Mouse (Mus musculus) forebrain, embryonic 14.5 days (tissue): ENCODE measurements around the gene Prrt3. TPM values are rescaled to one million over a fixed set of nuclear protein-coding genes. Genes with fewer than 3 reads are reported as not detected.

ENCODE experiments used
- ATAC-seq: fragments of 200-750 bp; cut with Nextera tagmentation; 2 replicates; pipeline ENCODE4 v1.8.0; 2017; ENCODE audit warnings: mild to moderate bottlenecking, moderate library complexity
- DNase-seq: peaks from one replicate; pipeline ENCODE4 v3.0.0-alpha.2; 2015; ENCODE audit warnings: low spot score
- H3K27ac ChIP-seq: fragments of 300-500 bp; sonication (generic); 2 replicates; pipeline ENCODE4 v1.5.1; 2014; ENCODE audit warnings: low read depth, mild to moderate bottlenecking, control low read depth, low read length, moderate library complexity
- H3K27me3 ChIP-seq: fragments of 300-500 bp; sonication (generic); replicated peaks from 2 replicates; pipeline ENCODE4 v1.6.1; 2014; ENCODE audit warnings: low read length, control low read depth, mixed read lengths; ENCODE audit not compliant: control insufficient read depth, insufficient read depth
- H3K36me3 ChIP-seq: fragments of 300-500 bp; sonication (generic); 2 replicates; pipeline ENCODE4 v1.6.1; 2014; ENCODE audit warnings: low read length, control low read depth; ENCODE audit not compliant: control insufficient read depth, insufficient read depth
- H3K4me1 ChIP-seq: fragments of 300-500 bp; sonication (generic); 2 replicates; pipeline ENCODE4 v1.6.1; 2014; ENCODE audit warnings: antibody characterized with exemption, low read length, control low read depth; ENCODE audit not compliant: control insufficient read depth, insufficient read depth
- H3K4me2 ChIP-seq: fragments of 300-500 bp; sonication (generic); 2 replicates; pipeline ENCODE4 v1.6.1; 2014; ENCODE audit warnings: mild to moderate bottlenecking, control low read depth, low read length
- H3K4me3 ChIP-seq: fragments of 300-500 bp; sonication (generic); 2 replicates; pipeline ENCODE4 v1.5.1; 2014; ENCODE audit warnings: low read depth, low read length, control low read depth
- H3K9ac ChIP-seq: fragments of 300-500 bp; sonication (generic); 2 replicates; pipeline ENCODE4 v1.6.1; 2014; ENCODE audit warnings: mild to moderate bottlenecking, low read length, control low read depth, moderate library complexity
- H3K9me3 ChIP-seq: fragments of 300-500 bp; sonication (generic); replicated peaks from 2 replicates; pipeline ENCODE4 v1.6.1; 2016; ENCODE audit warnings: low read length, control low read depth, mixed read lengths; ENCODE audit not compliant: control insufficient read depth
- WGBS: fragments of 180-500 bp; shearing (Covaris S2); extraction: QIAGEN DNeasy Blood & Tissue Kit; methylation state at CpG from one replicate; pipeline ENCODE4 v1.1.7; 2014; 5-methylcytosine and 5-hydroxymethylcytosine counted together
- polyA plus RNA-seq: library from polyadenylated mRNA; unstranded; fragments of >200 nt; fragmentation: Nextera tagmentation; extraction: Ambion mirVana; gene quantifications from 2 replicates; pipeline ENCODE4 v1.2.1, GENCODE M21; 2014

Prrt3 gene
- polyA plus RNA-seq, 1 experiment from 2014 or later = 3.2 TPM

DNA sequence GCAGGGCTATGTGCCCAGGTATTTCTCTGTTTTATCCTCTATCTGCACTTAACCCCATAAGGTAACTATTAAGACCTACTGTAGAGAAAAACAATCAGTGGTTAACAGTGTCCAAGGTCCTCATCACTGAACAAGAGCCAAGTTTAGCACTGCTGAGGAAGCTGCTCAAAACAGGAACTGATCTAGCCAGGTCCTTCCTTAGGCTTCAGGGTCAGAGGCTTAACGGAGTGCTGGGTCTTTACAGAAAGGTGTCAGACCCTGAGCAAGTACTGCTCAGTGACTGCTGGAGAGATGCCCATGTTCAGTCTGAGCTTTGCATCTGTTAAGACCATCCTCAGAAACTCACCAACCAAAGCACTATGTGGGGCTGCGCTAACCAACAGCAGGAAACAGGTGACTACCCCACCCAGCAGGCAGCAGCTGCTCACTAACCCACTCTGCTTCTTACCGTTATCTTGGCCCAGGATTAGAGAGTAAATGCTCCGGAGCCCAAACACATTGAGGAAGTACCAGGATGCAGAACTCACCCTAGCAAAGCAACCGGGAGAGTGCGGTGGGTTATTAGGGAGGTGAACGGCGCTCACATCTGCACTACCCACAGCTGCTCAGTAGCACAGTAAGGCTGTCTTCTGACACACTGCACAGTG is 15.8 kb upstream of the Prrt3 start:
- Histone ChIP-seq H3K9ac (no peak overlapping the region), H3K27me3 (no peaks in the 10 kb centered on the region), H3K9me3 (no peaks in the 10 kb centered on the region), H3K27ac (no peak overlapping the region), H3K4me3 (no peak overlapping the region), H3K4me2 (no peak overlapping the region), H3K36me3 (peaks cover 92% of the 10 kb centered on the region), H3K4me1 (no peaks in the 10 kb centered on the region)
- DNase-seq = no peak
- no peak for ATAC-seq
- WGBS = 94% methylated on average over 8 of the region's 8 CpGs

DNA sequence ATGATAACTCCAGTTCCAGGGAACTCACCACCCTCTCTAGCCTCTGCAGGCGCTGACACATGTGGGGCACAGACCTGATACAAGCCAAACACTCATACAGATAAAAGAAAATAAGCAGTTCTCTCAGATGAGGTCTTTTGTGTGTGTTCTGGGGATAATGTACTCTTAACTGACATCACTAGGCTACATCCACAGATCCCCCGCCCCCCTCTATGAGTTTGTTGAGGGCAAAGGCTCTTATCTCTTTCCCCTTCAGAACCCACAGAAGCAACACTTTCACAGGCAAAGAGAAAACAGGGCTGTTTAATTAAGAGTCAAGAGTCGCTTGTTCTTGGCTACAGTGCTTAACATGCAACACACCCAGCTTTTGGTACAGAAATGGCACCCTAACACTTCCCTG is 12.9 kb upstream of the Prrt3 start:
- ATAC-seq = no peak
- H3K36me3 ChIP-seq = peaks cover 62% of the 10 kb centered on the region
- no peak overlapping the region for H3K9ac ChIP-seq
- H3K9me3 ChIP-seq = no peaks in the 10 kb centered on the region
- 91% methylated on average over 3 of the region's 3 CpGs for WGBS
- no peak overlapping the region for H3K4me2 ChIP-seq
- no peaks in the 10 kb centered on the region for H3K27me3 ChIP-seq
- no peak for DNase-seq
- H3K4me1 ChIP-seq = no peaks in the 10 kb centered on the region
- no peak overlapping the region for H3K4me3 ChIP-seq
- H3K27ac ChIP-seq = no peak overlapping the region

DNA sequence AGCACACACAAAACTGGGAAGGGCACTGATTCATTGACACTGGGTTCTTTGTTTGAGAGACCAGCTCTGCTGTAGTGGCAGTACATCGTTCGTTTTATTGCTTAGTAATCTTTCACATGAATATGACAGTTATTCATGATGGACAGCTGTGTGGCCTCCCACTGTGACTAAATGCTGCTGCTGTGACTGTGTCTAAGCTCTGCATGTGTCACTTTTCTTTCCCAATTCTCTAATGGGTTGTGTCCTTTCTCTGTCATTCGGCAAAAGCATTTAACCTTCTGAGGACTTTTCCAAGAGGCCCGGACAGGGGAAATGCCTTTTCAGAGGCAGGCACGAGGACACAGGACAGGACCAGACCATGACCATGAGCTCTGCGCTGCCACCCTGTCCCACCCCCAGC is 12.2 kb upstream of the Prrt3 start:
- Histone ChIP-seq H3K4me3 (no peak overlapping the region), H3K36me3 (peaks cover 55% of the 10 kb centered on the region), H3K4me1 (no peaks in the 10 kb centered on the region), H3K27me3 (no peaks in the 10 kb centered on the region), H3K27ac (no peak overlapping the region), H3K9ac (no peak overlapping the region), H3K9me3 (no peaks in the 10 kb centered on the region), H3K4me2 (no peak overlapping the region)
- ATAC-seq (no peak), DNase-seq (no peak)
- 96% methylated on average over 6 of the region's 6 CpGs for WGBS

DNA sequence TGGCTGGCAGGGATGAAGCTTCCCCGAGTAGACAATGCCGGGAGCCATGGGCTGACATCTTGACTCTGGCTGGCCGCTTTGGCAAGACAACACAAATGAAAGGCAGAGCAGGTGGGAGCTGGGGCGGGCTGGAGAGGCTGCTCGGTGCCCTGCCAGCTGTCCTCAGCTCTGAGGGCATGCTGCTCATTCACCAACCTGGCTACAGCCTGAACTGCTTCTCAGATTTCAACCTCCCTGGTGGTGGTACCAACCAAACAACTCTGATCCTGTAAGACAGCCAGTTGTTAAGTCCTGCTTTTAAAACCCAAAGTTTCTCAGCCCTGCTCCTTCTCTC is 7.2 kb upstream of the Prrt3 start:
- Histone ChIP-seq H3K27me3 (no peaks in the 10 kb centered on the region), H3K4me1 (no peaks in the 10 kb centered on the region), H3K4me2 (no peak overlapping the region), H3K9me3 (no peaks in the 10 kb centered on the region), H3K4me3 (no peak overlapping the region), H3K36me3 (peaks cover 6% of the 10 kb centered on the region), H3K27ac (no peak overlapping the region), H3K9ac (no peak overlapping the region)
- no peak for ATAC-seq
- no peak for DNase-seq
- 47% methylated on average over 5 of the region's 5 CpGs for whole genome bisulfite sequencing

DNA sequence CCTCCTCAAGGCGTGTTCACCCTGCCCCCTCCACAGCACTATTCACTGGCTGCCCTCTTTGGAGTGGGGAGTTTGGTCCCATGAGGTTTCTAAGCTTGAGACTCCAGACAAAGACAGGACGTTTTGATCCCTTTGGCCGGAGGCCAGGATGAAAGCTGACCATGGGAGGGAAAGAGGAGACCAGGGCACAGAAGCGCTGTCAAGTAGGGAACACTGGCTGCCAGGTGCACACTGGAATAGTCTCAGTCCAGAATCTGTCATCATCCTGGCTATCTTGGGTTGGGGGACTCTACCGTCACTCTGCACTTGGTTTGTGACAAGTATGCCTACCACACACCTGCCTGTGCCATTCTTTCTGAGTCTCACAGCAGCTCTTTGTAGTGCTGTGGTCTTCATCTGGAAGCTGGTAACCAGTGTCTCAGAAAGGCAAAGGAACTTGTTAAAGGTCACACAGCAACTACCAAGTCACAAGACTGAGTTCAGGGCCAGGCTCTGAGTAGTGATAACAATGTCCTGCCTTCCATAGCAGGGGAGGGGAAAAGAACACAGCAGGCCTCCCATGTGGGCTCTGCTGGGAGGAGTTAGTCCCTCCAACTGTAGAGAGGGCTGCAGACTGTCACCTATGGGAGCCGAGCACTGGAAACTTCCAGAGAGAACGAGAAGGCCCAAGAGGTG is 6.7 kb upstream of the Prrt3 start:
- no peak overlapping the region for H3K27ac ChIP-seq
- DNase-seq (no peak), ATAC-seq (no peak)
- 63% methylated on average over 7 of the region's 7 CpGs for WGBS
- H3K4me3 ChIP-seq = no peak overlapping the region
- no peaks in the 10 kb centered on the region for H3K27me3 ChIP-seq
- H3K4me2 ChIP-seq = no peak overlapping the region
- no peak overlapping the region for H3K9ac ChIP-seq
- no peaks in the 10 kb centered on the region for H3K9me3 ChIP-seq
- H3K36me3 ChIP-seq = peaks cover 1% of the 10 kb centered on the region; the same call in 1 of the 2 replicates
- H3K4me1 ChIP-seq = no peaks in the 10 kb centered on the region

DNA sequence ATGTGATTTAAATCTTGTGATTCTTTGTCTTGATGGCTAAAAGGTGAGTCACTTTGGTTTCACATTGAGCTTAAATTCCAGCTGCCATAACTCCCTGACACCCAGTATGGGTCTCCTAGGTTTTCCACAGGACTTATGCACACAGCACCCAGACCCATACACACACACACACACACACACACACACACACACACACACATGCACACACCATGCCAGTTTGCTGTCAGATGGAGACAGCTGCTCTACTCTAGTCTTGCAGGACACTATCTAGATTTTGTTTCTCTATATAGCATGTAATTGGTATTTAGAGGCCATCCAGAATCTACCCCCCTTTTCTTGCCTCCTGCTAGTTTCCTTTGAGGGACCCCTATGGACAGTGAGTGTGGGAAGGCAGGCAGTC is 5.4 kb upstream of the Prrt3 start:
- H3K36me3 ChIP-seq = no peaks in the 10 kb centered on the region
- DNase-seq (no peak), ATAC-seq (no peak)
- no peaks in the 10 kb centered on the region for H3K27me3 ChIP-seq
- H3K9ac ChIP-seq = no peak overlapping the region
- no peak overlapping the region for H3K4me3 ChIP-seq
- H3K4me1 ChIP-seq = no peaks in the 10 kb centered on the region
- H3K27ac ChIP-seq = no peak overlapping the region
- H3K4me2 ChIP-seq = no peak overlapping the region
- no peaks in the 10 kb centered on the region for H3K9me3 ChIP-seq

DNA sequence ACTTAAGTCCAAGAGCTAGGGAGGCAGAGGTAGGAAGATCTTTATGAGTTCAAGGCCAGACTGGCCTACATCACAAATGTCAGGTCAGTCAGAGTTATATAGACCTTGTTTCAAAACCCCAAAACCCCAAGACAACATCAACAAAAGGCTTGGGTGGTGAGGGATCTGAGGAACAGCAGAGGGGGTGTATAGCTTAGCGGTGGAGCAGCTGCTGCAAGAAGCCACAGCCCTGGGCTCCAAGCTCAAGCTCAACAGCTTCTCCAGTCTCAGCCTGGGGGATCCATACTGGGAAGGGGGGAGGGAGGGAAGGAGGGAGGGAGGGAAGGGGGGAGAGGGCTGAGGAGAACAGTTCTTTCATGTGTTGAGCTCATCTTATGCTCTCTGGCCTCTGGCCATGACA is 4.0 kb upstream of the Prrt3 start:
- 100% methylated on average over 1 of the region's 1 CpGs for WGBS

DNA sequence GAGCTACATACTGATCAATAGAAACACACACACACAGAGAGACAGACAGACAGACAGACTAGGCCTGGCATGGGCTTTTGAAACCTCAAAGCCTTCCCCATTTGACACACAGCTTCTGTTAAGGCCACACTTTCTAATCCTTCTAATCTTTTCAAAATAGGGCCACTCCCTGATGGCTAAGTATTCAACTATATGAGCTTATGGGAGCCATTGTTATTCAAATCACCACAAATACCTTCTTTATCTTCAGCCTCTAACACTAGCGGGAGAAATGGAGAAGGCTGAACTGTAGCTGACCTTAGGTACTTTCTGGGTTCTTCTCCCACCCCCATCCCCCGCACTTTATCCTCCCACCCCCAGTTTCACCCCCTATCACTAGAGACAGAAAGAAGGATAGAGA is 1.1 kb upstream of the Prrt3 start:
- DNase-seq = no peak
- no peak for ATAC-seq
- Histone ChIP-seq H3K4me2 (no peak overlapping the region), H3K27me3 (no peaks in the 10 kb centered on the region), H3K9ac (no peak overlapping the region), H3K4me1 (peaks cover 3% of the 10 kb centered on the region; the same call in 1 of the 2 replicates), H3K27ac (no peak overlapping the region), H3K36me3 (no peaks in the 10 kb centered on the region), H3K4me3 (no peak overlapping the region), H3K9me3 (no peaks in the 10 kb centered on the region)
- WGBS = 48% methylated on average over 2 of the region's 2 CpGs

More for the DNA sequence above, 4.0 kb upstream of the Prrt3 start:
- H3K9ac ChIP-seq = no peak overlapping the region
- H3K36me3 ChIP-seq = no peaks in the 10 kb centered on the region
- ATAC-seq (no peak), DNase-seq (no peak)
- H3K27me3 ChIP-seq = no peaks in the 10 kb centered on the region
- H3K4me3 ChIP-seq = no peak overlapping the region
- no peak overlapping the region for H3K27ac ChIP-seq
- no peak overlapping the region for H3K4me2 ChIP-seq
- H3K4me1 ChIP-seq = peaks cover 3% of the 10 kb centered on the region; the same call in 1 of the 2 replicates
- H3K9me3 ChIP-seq = no peaks in the 10 kb centered on the region

DNA sequence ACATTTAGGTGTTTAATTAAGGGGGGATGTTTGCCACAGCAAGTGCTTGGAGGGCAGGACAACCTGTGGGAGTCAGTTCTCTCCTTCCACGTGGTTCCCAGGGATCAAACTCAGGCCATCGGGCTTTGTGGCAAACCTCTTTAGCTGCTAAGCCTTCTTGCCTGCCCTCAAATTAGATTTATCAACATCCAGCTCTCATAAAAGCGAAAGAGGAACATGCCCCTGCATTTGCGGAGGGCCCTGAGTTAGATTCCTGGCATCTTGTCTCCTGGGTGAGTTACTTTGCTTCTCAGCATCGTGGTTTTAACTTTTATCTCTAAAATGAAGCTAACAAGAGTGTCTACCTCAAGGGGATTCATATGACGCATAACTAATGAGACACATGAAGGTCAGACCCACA is 2.4 kb downstream of the Prrt3 start:
- Histone ChIP-seq H3K27me3 (no peaks in the 10 kb centered on the region), H3K4me3 (no peak overlapping the region), H3K9me3 (no peaks in the 10 kb centered on the region), H3K36me3 (no peaks in the 10 kb centered on the region), H3K9ac (no peak overlapping the region), H3K4me1 (peaks cover 5% of the 10 kb centered on the region; the same call in 1 of the 2 replicates), H3K27ac (no peak overlapping the region), H3K4me2 (no peak overlapping the region)
- ATAC-seq = no peak
- DNase-seq = no peak
- WGBS = 86% methylated on average over 6 of the region's 6 CpGs
